In genomic region chr5:135009590-135010319, GRCm38 (mm10) we compare ENCODE assay signal across 8 mouse cellular contexts. TPM values are rescaled to one million over a fixed set of nuclear protein-coding genes. Genes with fewer than 3 reads are reported as not detected.
DNase-seq lines count a peak whose midpoint lies in the region; ATAC-seq and TF ChIP-seq lines count a peak whose summit lies in the region.

No protein-coding gene starts in this region.

- H3K9me3 ChIP-seq in forebrain, embryonic 14.5 days (replicated peaks; ENCODE audit: control insufficient read depth, low read length) = no peaks in the 10 kb centered on the region
- no peaks in the 10 kb centered on the region for H3K9me3 ChIP-seq in lung, embryonic 14.5 days (ENCODE audit: low read depth, low read length)

- TF ChIP-seq CTCF in lung, embryonic 14.5 days (IDR thresholded peaks at IDR 0.05; ENCODE audit: low read depth) = no peak

- H3K4me1 ChIP-seq in forebrain, embryonic 14.5 days (ENCODE audit: control insufficient read depth, insufficient read depth, low read length) = peaks cover 7% of the 10 kb centered on the region; the same call in 1 of the 2 replicates
- peaks cover 22% of the 10 kb centered on the region for H3K4me1 ChIP-seq in lung, embryonic 14.5 days (ENCODE audit: insufficient read depth)

- DNase-seq in ES-CJ7 (ENCODE audit: low read depth, low spot score) = peak; percentile 76
- peak; percentile 85 for DNase-seq in cerebellum, adult 11 months
- DNase-seq in forebrain, embryonic 14.5 days (ENCODE audit: low spot score) = peak; percentile 93
- DNase-seq in heart, postnatal 14 days = peak; percentile 84
- peak; percentile 77 to 90 for DNase-seq in layer of hippocampus, adult 18-20 months (ENCODE audit: low spot score in 2 of 2)
- DNase-seq in lung, embryonic 14.5 days = peak; percentile 92
- peak; percentile 81 for DNase-seq in testis, postnatal 14 days (ENCODE audit: low spot score)

- intact Hi-C loops in heart, postnatal 14 days (cut with DNase I) = loop anchor here (10.0 kb wide), 1 partner anchor 95 kb away; no protein-coding TSS in a partner anchor

- H3K27ac ChIP-seq in forebrain, embryonic 14.5 days (ENCODE audit: low read depth, low read length) = peak overlapping the region; percentile 97
- peak overlapping the region; percentile 96 for H3K27ac ChIP-seq in lung, embryonic 14.5 days (ENCODE audit: low read depth)

- ATAC-seq in forebrain, embryonic 14.5 days = peak; percentile 79
- ATAC-seq in lung, embryonic 14.5 days (ENCODE audit: insufficient read depth) = peak; percentile 75
- peak; percentile 40 for ATAC-seq in neutrophil, adult 5-6 weeks (ENCODE audit: extremely low read depth, insufficient number of reproducible peaks, low FRiP score, poor library complexity, severe bottlenecking)

- no peaks in the 10 kb centered on the region for H3K27me3 ChIP-seq in forebrain, embryonic 14.5 days (replicated peaks; ENCODE audit: control insufficient read depth, insufficient read depth, low read length)
- H3K27me3 ChIP-seq in lung, embryonic 14.5 days (ENCODE audit: insufficient read depth, low read length) = no peaks in the 10 kb centered on the region

- under 1% methylated on average over 35 of the region's 37 CpGs for WGBS in forebrain, embryonic 14.5 days
- under 1% methylated on average over 37 of the region's 37 CpGs for WGBS in lung, embryonic 14.5 days

- H3K9ac ChIP-seq in forebrain, embryonic 14.5 days (ENCODE audit: low read length) = peak overlapping the region; percentile 65
- peak overlapping the region; percentile 60 for H3K9ac ChIP-seq in lung, embryonic 14.5 days

- peak overlapping the region; percentile 84 for H3K4me2 ChIP-seq in forebrain, embryonic 14.5 days (ENCODE audit: low read length)
- H3K4me2 ChIP-seq in lung, embryonic 14.5 days = peak overlapping the region; percentile 61

- peak overlapping the region; percentile 56 for H3K4me3 ChIP-seq in forebrain, embryonic 14.5 days (ENCODE audit: low read depth, low read length)
- H3K4me3 ChIP-seq in lung, embryonic 14.5 days (ENCODE audit: low read depth, low read length) = peak overlapping the region; percentile 60

- H3K36me3 ChIP-seq in forebrain, embryonic 14.5 days (ENCODE audit: control insufficient read depth, insufficient read depth, low read length) = no peaks in the 10 kb centered on the region
- H3K36me3 ChIP-seq in lung, embryonic 14.5 days (ENCODE audit: insufficient read depth) = no peaks in the 10 kb centered on the region

RNA-seq across cellular contexts. Expression of gene Abhd11, which starts 0.8 kb away (rescaled TPM):
- 66.9 and 70.7 TPM in 2 replicates for polyA plus RNA-seq in forebrain, embryonic 14.5 days (2014; fragmentation: Nextera tagmentation; extraction: Ambion mirVana)
- 10 to 100 TPM; 61.4 to 65.0 TPM for total RNA-seq in heart, postnatal 14 days (2021)
- 10 to 100 TPM; 27.8 to 29.5 TPM for total RNA-seq in layer of hippocampus, adult 18-20 months (2021)
- polyA plus RNA-seq in lung, embryonic 14.5 days (2014; fragmentation: Nextera tagmentation; extraction: Ambion mirVana) = 60.0 and 71.0 TPM in 2 replicates
- total RNA-seq in neutrophil, adult 5-6 weeks (2017) = 28.6 and 32.2 TPM in 2 replicates

RNA-seq across cellular contexts. Expression of gene Stx1a, which starts 13.5 kb away (rescaled TPM):
- polyA plus RNA-seq in forebrain, embryonic 14.5 days (2014; fragmentation: Nextera tagmentation; extraction: Ambion mirVana) = 57.0 and 78.5 TPM in 2 replicates
- 1 to 10 TPM; 2.6 to 4.3 TPM for total RNA-seq in heart, postnatal 14 days (2021)
- 10 to 100 TPM; 91.5 to 97.8 TPM for total RNA-seq in layer of hippocampus, adult 18-20 months (2021)
- polyA plus RNA-seq in lung, embryonic 14.5 days (2014; fragmentation: Nextera tagmentation; extraction: Ambion mirVana) = 13.2 and 14.5 TPM in 2 replicates
- 3.8 and 4.9 TPM in 2 replicates for total RNA-seq in neutrophil, adult 5-6 weeks (2017)

RNA-seq across cellular contexts. Expression of gene Cldn3, which starts 23.7 kb away (rescaled TPM):
- polyA plus RNA-seq in forebrain, embryonic 14.5 days (2014; fragmentation: Nextera tagmentation; extraction: Ambion mirVana) = 5.9 and 9.0 TPM in 2 replicates
- 1 to 10 TPM in 1 of 2 experiments, under 1 TPM in 1; 0.22 to 1.4 TPM for total RNA-seq in heart, postnatal 14 days (2021)
- 1 to 10 TPM in 1 of 2 experiments, under 1 TPM in 1; 0.43 to 1.6 TPM for total RNA-seq in layer of hippocampus, adult 18-20 months (2021)
- polyA plus RNA-seq in lung, embryonic 14.5 days (2014; fragmentation: Nextera tagmentation; extraction: Ambion mirVana) = 137 and 139 TPM in 2 replicates
- not detected in 2 replicates for total RNA-seq in neutrophil, adult 5-6 weeks (2017)

RNA-seq across cellular contexts. Expression of gene Dnajc30, which starts 54.2 kb away (rescaled TPM):
- 36.3 and 38.8 TPM in 2 replicates for polyA plus RNA-seq in forebrain, embryonic 14.5 days (2014; fragmentation: Nextera tagmentation; extraction: Ambion mirVana)
- 10 to 100 TPM; 25.9 to 26.2 TPM for total RNA-seq in heart, postnatal 14 days (2021)
- 10 to 100 TPM; 40.1 to 43.4 TPM for total RNA-seq in layer of hippocampus, adult 18-20 months (2021)
- 31.9 and 33.2 TPM in 2 replicates for polyA plus RNA-seq in lung, embryonic 14.5 days (2014; fragmentation: Nextera tagmentation; extraction: Ambion mirVana)
- 8.1 and 8.7 TPM in 2 replicates for total RNA-seq in neutrophil, adult 5-6 weeks (2017)

RNA-seq across cellular contexts. Expression of gene Bud23, which starts 55.0 kb away (rescaled TPM):
- 89.1 and 92.7 TPM in 2 replicates for polyA plus RNA-seq in forebrain, embryonic 14.5 days (2014; fragmentation: Nextera tagmentation; extraction: Ambion mirVana)
- 10 to 100 TPM; 24.9 to 26.8 TPM for total RNA-seq in heart, postnatal 14 days (2021)
- total RNA-seq in layer of hippocampus, adult 18-20 months (2021) = 10 to 100 TPM; 49.0 to 57.9 TPM
- 102 and 116 TPM in 2 replicates for polyA plus RNA-seq in lung, embryonic 14.5 days (2014; fragmentation: Nextera tagmentation; extraction: Ambion mirVana)
- total RNA-seq in neutrophil, adult 5-6 weeks (2017) = 67.6 and 68.1 TPM in 2 replicates

Comparison
In these comparisons a context has a peak if more than half of its experiments do, and no peak if none do; other contexts are left out.
1. Peak in every context shown above with its lines: DNase-seq, ATAC-seq, H3K4me3 ChIP-seq and H3K27ac ChIP-seq.
2. RNA of gene Stx1a, which starts 13.5 kb away (total RNA-seq): 91.5 to 97.8 TPM in layer of hippocampus, adult 18-20 months; 3.8 to 4.9 TPM in neutrophil, adult 5-6 weeks and 2.6 to 4.3 TPM in heart, postnatal 14 days; every median in the first group is over 10 times any median in the second.